Mouse (Mus musculus): ENCODE data around the gene Prdx1. TPM values are rescaled to one million over a fixed set of nuclear protein-coding genes. Genes with fewer than 3 reads are reported as not detected.
"Not testable (repeated sequence)": the region's sequence is repeated elsewhere in the genome, so short reads cannot be mapped to it uniquely, and the experiment has no call there.

Gene Prdx1
- polyA plus RNA-seq, 1 experiment from 2014 or later: 1,105 TPM

DNA sequence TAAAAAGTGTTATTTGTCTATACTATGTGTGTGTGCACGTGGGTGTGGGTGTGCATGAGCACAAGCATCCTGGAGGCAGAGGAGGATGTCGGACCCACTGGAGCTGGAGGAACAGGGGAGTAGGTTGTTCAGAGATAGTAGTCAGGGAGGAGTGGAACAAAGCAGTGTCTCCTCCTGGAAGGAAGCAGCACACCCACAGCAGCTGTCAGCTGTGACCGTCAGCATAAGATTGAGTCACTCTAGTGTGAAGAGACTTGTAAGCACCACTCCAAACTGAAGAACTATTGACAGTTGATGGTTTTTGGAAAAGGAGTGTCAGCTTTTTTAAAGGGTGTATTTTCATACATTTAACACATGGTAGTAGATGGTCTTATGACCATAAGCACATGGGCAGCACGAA, 18.7 kb upstream of the Prdx1 start:
- no peaks in the 10 kb centered on the region for H3K36me3 ChIP-seq (ENCODE audit: control insufficient read depth, insufficient read depth, low read length)
- no peaks in the 10 kb centered on the region for H3K9me3 ChIP-seq (ENCODE audit: control insufficient read depth, low read length)
- H3K4me3 ChIP-seq (ENCODE audit: low read depth, low read length): no peak overlapping the region
- 64% methylated on average over 4 of the region's 4 CpGs for WGBS
- ATAC-seq (ENCODE audit: low read depth) (no peak), DNase-seq (ENCODE audit: low spot score) (no peak)
- H3K4me2 ChIP-seq (ENCODE audit: low read depth, low read length): no peak overlapping the region
- no peak overlapping the region for H3K9ac ChIP-seq (ENCODE audit: low read depth, low read length)
- H3K27ac ChIP-seq (replicated peaks; ENCODE audit: low read depth, low read length): no peak overlapping the region
- no peaks in the 10 kb centered on the region for H3K27me3 ChIP-seq (replicated peaks; ENCODE audit: control insufficient read depth, insufficient read depth, low read length)
- H3K4me1 ChIP-seq (ENCODE audit: control insufficient read depth, insufficient read depth, low read length): no peaks in the 10 kb centered on the region

GRCm38 (mm10) chr4:116668145-116668544, 17.2 kb upstream of the Prdx1 start:
- no peak overlapping the region for H3K9ac ChIP-seq (ENCODE audit: low read depth, low read length)
- H3K36me3 ChIP-seq (ENCODE audit: control insufficient read depth, insufficient read depth, low read length): no peaks in the 10 kb centered on the region
- DNase-seq (ENCODE audit: low spot score) (no peak), ATAC-seq (ENCODE audit: low read depth) (no peak)
- H3K4me1 ChIP-seq (ENCODE audit: control insufficient read depth, insufficient read depth, low read length): no peaks in the 10 kb centered on the region
- H3K4me2 ChIP-seq (ENCODE audit: low read depth, low read length): no peak overlapping the region
- WGBS: 49% methylated on average over 3 of the region's 3 CpGs
- no peak overlapping the region for H3K4me3 ChIP-seq (ENCODE audit: low read depth, low read length)
- no peaks in the 10 kb centered on the region for H3K9me3 ChIP-seq (ENCODE audit: control insufficient read depth, low read length)
- H3K27ac ChIP-seq (replicated peaks; ENCODE audit: low read depth, low read length): no peak overlapping the region
- H3K27me3 ChIP-seq (replicated peaks; ENCODE audit: control insufficient read depth, insufficient read depth, low read length): no peaks in the 10 kb centered on the region

- ATAC-seq (ENCODE audit: low read depth): no peak
- Histone ChIP-seq H3K36me3 (ENCODE audit: control insufficient read depth, insufficient read depth, low read length) (no peaks in the 10 kb centered on the region), H3K27me3 (replicated peaks; ENCODE audit: control insufficient read depth, insufficient read depth, low read length) (no peaks in the 10 kb centered on the region), H3K4me3 (ENCODE audit: low read depth, low read length) (no peak overlapping the region), H3K4me2 (ENCODE audit: low read depth, low read length) (no peak overlapping the region), H3K4me1 (ENCODE audit: control insufficient read depth, insufficient read depth, low read length) (no peaks in the 10 kb centered on the region), H3K27ac (replicated peaks; ENCODE audit: low read depth, low read length) (no peak overlapping the region), H3K9ac (ENCODE audit: low read depth, low read length) (no peak overlapping the region), H3K9me3 (ENCODE audit: control insufficient read depth, low read length) (no peaks in the 10 kb centered on the region)
- WGBS: 47% methylated on average over 2 of the region's 2 CpGs
- no peak for DNase-seq (ENCODE audit: low spot score)
These were observed 16.1 kb upstream of the Prdx1 start for GRCm38 (mm10) chr4:116669291-116669690.

DNA sequence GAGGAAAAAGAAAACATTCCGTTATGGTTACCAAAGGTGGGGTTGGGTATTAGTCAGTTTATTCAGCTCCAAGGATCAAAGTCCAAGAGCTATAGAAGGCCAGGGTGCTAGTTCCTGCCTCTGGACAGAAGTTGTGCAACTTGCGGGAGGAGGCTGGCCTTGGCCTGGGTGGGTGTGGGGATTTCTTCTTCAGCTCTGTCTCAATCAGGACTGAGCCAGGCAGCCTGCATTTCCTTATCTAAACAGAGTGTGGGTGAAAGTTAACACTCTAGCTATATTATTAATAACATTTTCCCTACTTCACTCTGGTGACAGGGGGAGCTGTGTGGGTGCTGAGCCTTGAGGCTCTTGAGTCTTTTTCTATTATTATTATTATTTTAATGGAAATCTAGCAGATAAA, 12.6 kb upstream of the Prdx1 start:
- Histone ChIP-seq H3K4me2 (ENCODE audit: low read depth, low read length) (no peak overlapping the region), H3K9me3 (ENCODE audit: control insufficient read depth, low read length) (no peaks in the 10 kb centered on the region), H3K4me3 (ENCODE audit: low read depth, low read length) (no peak overlapping the region), H3K9ac (ENCODE audit: low read depth, low read length) (no peak overlapping the region), H3K4me1 (ENCODE audit: control insufficient read depth, insufficient read depth, low read length) (no peaks in the 10 kb centered on the region), H3K36me3 (ENCODE audit: control insufficient read depth, insufficient read depth, low read length) (no peaks in the 10 kb centered on the region), H3K27ac (replicated peaks; ENCODE audit: low read depth, low read length) (no peak overlapping the region), H3K27me3 (replicated peaks; ENCODE audit: control insufficient read depth, insufficient read depth, low read length) (no peaks in the 10 kb centered on the region)
- no peak for ATAC-seq (ENCODE audit: low read depth)
- WGBS: 68% methylated on average over 2 of the region's 2 CpGs
- no peak for DNase-seq (ENCODE audit: low spot score)

GRCm38 (mm10) chr4:116674761-116675160, 10.6 kb upstream of the Prdx1 start:
- H3K27me3 ChIP-seq (replicated peaks; ENCODE audit: control insufficient read depth, insufficient read depth, low read length); H3K9ac ChIP-seq (ENCODE audit: low read depth, low read length); DNase-seq (ENCODE audit: low spot score); H3K4me2 ChIP-seq (ENCODE audit: low read depth, low read length); H3K9me3 ChIP-seq (ENCODE audit: control insufficient read depth, low read length); H3K4me1 ChIP-seq (ENCODE audit: control insufficient read depth, insufficient read depth, low read length); ATAC-seq (ENCODE audit: low read depth); H3K4me3 ChIP-seq (ENCODE audit: low read depth, low read length); H3K36me3 ChIP-seq (ENCODE audit: control insufficient read depth, insufficient read depth, low read length); H3K27ac ChIP-seq (replicated peaks; ENCODE audit: low read depth, low read length): not testable (repeated sequence)
- 90% methylated on average over 6 of the region's 6 CpGs for WGBS

GRCm38 (mm10) chr4:116676027-116676426, 9.3 kb upstream of the Prdx1 start:
- Histone ChIP-seq H3K9ac (ENCODE audit: low read depth, low read length) (no peak overlapping the region), H3K4me3 (ENCODE audit: low read depth, low read length) (no peak overlapping the region), H3K27me3 (replicated peaks; ENCODE audit: control insufficient read depth, insufficient read depth, low read length) (no peaks in the 10 kb centered on the region), H3K4me2 (ENCODE audit: low read depth, low read length) (no peak overlapping the region), H3K4me1 (ENCODE audit: control insufficient read depth, insufficient read depth, low read length) (no peaks in the 10 kb centered on the region), H3K36me3 (ENCODE audit: control insufficient read depth, insufficient read depth, low read length) (no peaks in the 10 kb centered on the region), H3K27ac (replicated peaks; ENCODE audit: low read depth, low read length) (no peak overlapping the region), H3K9me3 (ENCODE audit: control insufficient read depth, low read length) (no peaks in the 10 kb centered on the region)
- no peak for DNase-seq (ENCODE audit: low spot score)
- 83% methylated on average over 3 of the region's 3 CpGs for WGBS
- no peak for ATAC-seq (ENCODE audit: low read depth)

- no peaks in the 10 kb centered on the region for H3K4me1 ChIP-seq (ENCODE audit: control insufficient read depth, insufficient read depth, low read length)
- WGBS: 75% methylated on average over 1 of the region's 1 CpGs
- no peak overlapping the region for H3K4me3 ChIP-seq (ENCODE audit: low read depth, low read length)
- H3K9ac ChIP-seq (ENCODE audit: low read depth, low read length): no peak overlapping the region
- DNase-seq (ENCODE audit: low spot score) (no peak), ATAC-seq (ENCODE audit: low read depth) (no peak)
- no peaks in the 10 kb centered on the region for H3K27me3 ChIP-seq (replicated peaks; ENCODE audit: control insufficient read depth, insufficient read depth, low read length)
- no peaks in the 10 kb centered on the region for H3K9me3 ChIP-seq (ENCODE audit: control insufficient read depth, low read length)
- H3K27ac ChIP-seq (replicated peaks; ENCODE audit: low read depth, low read length): no peak overlapping the region
- H3K36me3 ChIP-seq (ENCODE audit: control insufficient read depth, insufficient read depth, low read length): no peaks in the 10 kb centered on the region
- H3K4me2 ChIP-seq (ENCODE audit: low read depth, low read length): no peak overlapping the region
These were observed 7.5 kb upstream of the Prdx1 start for GRCm38 (mm10) chr4:116677808-116678207.

DNA sequence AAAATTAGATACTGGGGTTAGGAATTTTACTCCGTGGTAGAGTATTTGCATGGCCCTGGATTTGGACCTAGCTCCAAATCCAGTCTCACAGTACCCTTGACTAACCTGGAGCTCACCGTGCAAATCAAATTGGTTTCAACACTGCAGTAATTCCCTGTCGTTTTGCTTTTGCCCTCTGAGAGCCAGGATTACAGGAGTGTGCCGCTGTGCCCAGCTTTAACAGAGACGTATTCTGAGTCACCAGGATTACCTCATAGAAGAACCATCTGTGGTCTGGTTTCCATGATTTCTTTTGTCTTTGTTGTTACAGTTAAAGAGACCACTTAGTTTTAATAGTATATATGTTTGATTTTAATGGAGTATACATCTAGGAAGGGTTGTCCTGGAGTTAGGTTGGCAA, 6.2 kb upstream of the Prdx1 start:
- H3K27me3 ChIP-seq (replicated peaks; ENCODE audit: control insufficient read depth, insufficient read depth, low read length): no peaks in the 10 kb centered on the region
- 62% methylated on average over 5 of the region's 5 CpGs for WGBS
- no peaks in the 10 kb centered on the region for H3K9me3 ChIP-seq (ENCODE audit: control insufficient read depth, low read length)
- DNase-seq (ENCODE audit: low spot score) (no peak), ATAC-seq (ENCODE audit: low read depth) (no peak)
- H3K4me3 ChIP-seq (ENCODE audit: low read depth, low read length): no peak overlapping the region
- no peaks in the 10 kb centered on the region for H3K4me1 ChIP-seq (ENCODE audit: control insufficient read depth, insufficient read depth, low read length)
- H3K9ac ChIP-seq (ENCODE audit: low read depth, low read length): no peak overlapping the region
- H3K36me3 ChIP-seq (ENCODE audit: control insufficient read depth, insufficient read depth, low read length): no peaks in the 10 kb centered on the region
- no peak overlapping the region for H3K27ac ChIP-seq (replicated peaks; ENCODE audit: low read depth, low read length)
- no peak overlapping the region for H3K4me2 ChIP-seq (ENCODE audit: low read depth, low read length)

DNA sequence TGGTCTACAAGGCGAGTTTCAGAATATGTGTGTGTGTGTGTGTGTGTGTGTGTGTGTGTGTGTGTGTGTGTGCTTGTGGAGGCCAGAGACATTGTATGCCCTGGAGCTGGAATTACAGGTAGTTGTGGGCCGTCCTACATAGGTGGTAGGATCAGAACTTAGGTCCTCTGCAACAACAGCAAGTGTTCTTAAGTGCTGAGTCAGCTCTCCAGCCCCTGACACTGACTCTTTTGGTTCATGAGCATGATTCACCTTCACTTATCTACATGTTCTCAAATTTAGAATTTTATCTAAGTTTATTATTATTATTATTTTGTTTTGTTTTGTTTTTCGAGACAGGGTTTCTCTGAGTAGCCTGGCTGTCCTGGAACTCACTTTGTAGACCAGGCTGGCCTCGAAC, 4.8 kb upstream of the Prdx1 start:
- H3K27me3 ChIP-seq (replicated peaks; ENCODE audit: control insufficient read depth, insufficient read depth, low read length); H3K27ac ChIP-seq (replicated peaks; ENCODE audit: low read depth, low read length); DNase-seq (ENCODE audit: low spot score); ATAC-seq (ENCODE audit: low read depth); H3K9me3 ChIP-seq (ENCODE audit: control insufficient read depth, low read length); H3K4me2 ChIP-seq (ENCODE audit: low read depth, low read length); H3K4me1 ChIP-seq (ENCODE audit: control insufficient read depth, insufficient read depth, low read length); H3K9ac ChIP-seq (ENCODE audit: low read depth, low read length); H3K36me3 ChIP-seq (ENCODE audit: control insufficient read depth, insufficient read depth, low read length); H3K4me3 ChIP-seq (ENCODE audit: low read depth, low read length): not testable (repeated sequence)
- WGBS: 90% methylated on average over 4 of the region's 4 CpGs
